Mouse (Mus musculus) hindbrain, embryonic 12.5 days (tissue): Measurements from ENCODE around the gene Hist1h2bf. TPM values are rescaled to one million over a fixed set of nuclear protein-coding genes. Genes with fewer than 3 reads are reported as not detected.
A peak's percentile ranks its signal among the peaks of the same experiment; 100 is the strongest.
"Not testable (repeated sequence)": the region's sequence is repeated elsewhere in the genome, so short reads cannot be mapped to it uniquely, and the experiment has no call there.

Source experiments
- ATAC-seq: fragments of 200-750 bp; cut with Nextera tagmentation; 2 replicates; pipeline ENCODE4 v1.8.0; 2017; ENCODE audit warnings: moderate TSS enrichment; ENCODE audit not compliant: low FRiP score
- H3K27ac ChIP-seq: fragments of 300-500 bp; sonication (generic); 2 replicates; pipeline ENCODE4 v1.5.1; 2016; ENCODE audit warnings: mild to moderate bottlenecking
- H3K27me3 ChIP-seq: fragments of 300-500 bp; sonication (generic); 2 replicates; pipeline ENCODE4 v1.6.1; 2016; ENCODE audit warnings: mild to moderate bottlenecking
- H3K36me3 ChIP-seq: fragments of 300-500 bp; sonication (generic); 2 replicates; pipeline ENCODE4 v1.6.1; 2016; ENCODE audit warnings: mild to moderate bottlenecking
- H3K4me1 ChIP-seq: fragments of 300-500 bp; sonication (generic); 2 replicates; pipeline ENCODE4 v1.6.1; 2016
- H3K4me2 ChIP-seq: fragments of 300-500 bp; sonication (generic); replicated peaks from 2 replicates; pipeline ENCODE4 v1.6.1; 2016; ENCODE audit warnings: mild to moderate bottlenecking
- H3K4me3 ChIP-seq: fragments of 300-500 bp; sonication (generic); 2 replicates; pipeline ENCODE4 v1.5.1; 2016; ENCODE audit warnings: mild to moderate bottlenecking
- H3K9ac ChIP-seq: fragments of 300-500 bp; sonication (generic); 2 replicates; pipeline ENCODE4 v1.6.1; 2016; ENCODE audit warnings: mild to moderate bottlenecking, moderate library complexity
- H3K9me3 ChIP-seq: fragments of 300-500 bp; sonication (generic); replicated peaks from 2 replicates; pipeline ENCODE4 v1.6.1; 2016; ENCODE audit warnings: mild to moderate bottlenecking
- WGBS: fragments of 180-500 bp; shearing (Covaris S2); methylation state at CpG from one replicate; pipeline ENCODE4 v1.1.7; 2016; 5-methylcytosine and 5-hydroxymethylcytosine counted together
- polyA plus RNA-seq: library from polyadenylated mRNA; unstranded; fragments of >200 nt; fragmentation: Nextera tagmentation; extraction: Ambion mirVana; gene quantifications from 2 replicates; pipeline ENCODE4 v1.2.1, GENCODE M21; 2016

The Hist1h2bf gene
- 4.4 and 7.2 TPM in 2 replicates for polyA plus RNA-seq

- peak within 1 kb of the TSS; percentile 81 for H3K4me2 ChIP-seq
- WGBS, result 1% methylated on average over 34 of the region's 42 CpGs
- H3K9ac ChIP-seq, result peak within 1 kb of the TSS; percentile 51
- H3K4me1 ChIP-seq, result peaks cover 34% of the 10 kb centered on the region
- H3K27ac ChIP-seq, result peak within 1 kb of the TSS; percentile 87
- ATAC-seq, result peak; percentile 93
- H3K4me3 ChIP-seq, result peak within 1 kb of the TSS; percentile 45
- H3K36me3 ChIP-seq, H3K9me3 ChIP-seq, H3K27me3 ChIP-seq: not testable (repeated sequence)
These were observed at the start of gene Hist1h2bf, which contains the start of gene Hist1h2ad for GRCm38 (mm10) chr13:23573898-23574524. Gene Hist1h2bf, minus strand, starts transcription at chr13:23574196. Gene Hist1h2ad, plus strand, starts transcription at chr13:23574381.

- 28% methylated on average over 7 of the region's 7 CpGs for WGBS
These were observed 49.0 kb upstream of the Hist1h2bf start for GRCm38 (mm10) chr13:23622861-23623450.

GRCm38 (mm10) chr13:23622175-23622671 lies 48.2 kb upstream of the Hist1h2bf start, which contains the start of gene Hist1h1e:
Gene Hist1h1e, minus strand, starts transcription at chr13:23622558.
- Histone ChIP-seq H3K4me2 (peak within 1 kb of the TSS; percentile 94), H3K27ac (peak within 1 kb of the TSS; percentile 97), H3K4me3 (peak within 1 kb of the TSS; percentile 61), H3K9ac (peak within 1 kb of the TSS; percentile 86)
- peak; percentile 97 for ATAC-seq
- H3K36me3 ChIP-seq, H3K27me3 ChIP-seq, H3K4me1 ChIP-seq, H3K9me3 ChIP-seq: not testable (repeated sequence)
- WGBS, result under 1% methylated on average over 51 of the region's 53 CpGs

More at GRCm38 (mm10) chr13:23622861-23623450, 49.0 kb upstream of the Hist1h2bf start:
- Histone ChIP-seq H3K27ac (peak overlapping the region; percentile 97), H3K36me3 (no peaks in the 10 kb centered on the region), H3K4me2 (peak overlapping the region; percentile 94), H3K27me3 (no peaks in the 10 kb centered on the region), H3K4me1 (peaks cover 6% of the 10 kb centered on the region), H3K9me3 (no peaks in the 10 kb centered on the region), H3K9ac (peak overlapping the region; percentile 86), H3K4me3 (peak overlapping the region; percentile 61)
- no peak; the same call in 1 of the 2 replicates for ATAC-seq

DNA sequence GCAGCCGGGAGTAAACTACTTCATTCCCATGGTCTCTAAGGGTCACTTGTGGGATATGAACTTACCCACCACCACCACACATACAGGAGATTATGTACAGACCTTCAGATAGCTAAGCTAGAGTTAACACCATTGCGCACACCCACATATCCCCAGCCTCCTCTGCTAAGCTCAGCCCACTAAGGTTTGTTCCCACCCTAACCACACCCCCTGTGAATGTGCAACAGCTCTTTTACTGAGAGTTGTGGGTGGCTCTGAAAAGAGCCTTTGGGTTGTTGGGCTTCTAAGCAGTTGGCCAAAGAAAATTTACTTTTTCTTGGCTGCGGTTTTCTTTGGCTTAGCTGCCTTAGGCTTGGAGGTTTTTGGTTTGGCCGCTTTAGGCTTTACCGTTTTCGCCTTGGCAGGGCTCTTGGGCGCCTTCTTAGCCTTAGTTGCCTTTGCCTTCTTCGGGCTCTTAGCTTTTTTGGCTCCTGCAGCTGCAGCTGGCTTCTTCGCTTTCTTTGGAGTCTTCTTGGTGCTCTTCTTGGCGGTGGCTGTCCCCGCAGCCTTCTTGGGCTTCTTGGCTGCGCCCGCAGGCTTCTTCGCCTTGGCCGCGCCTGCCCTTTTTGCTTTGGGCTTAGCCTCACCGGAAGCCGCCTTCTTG lies 47.7 kb upstream of the Hist1h2bf start:
- H3K4me3 ChIP-seq, result peak overlapping the region; percentile 61
- WGBS, result under 1% methylated on average over 18 of the region's 18 CpGs
- H3K36me3 ChIP-seq, result no peaks in the 10 kb centered on the region
- no peaks in the 10 kb centered on the region for H3K9me3 ChIP-seq
- no peaks in the 10 kb centered on the region for H3K27me3 ChIP-seq
- H3K4me1 ChIP-seq, result peaks cover 6% of the 10 kb centered on the region
- H3K4me2 ChIP-seq, result peak overlapping the region; percentile 94
- peak; percentile 76 for ATAC-seq
- H3K9ac ChIP-seq, result peak overlapping the region; percentile 86
- peak overlapping the region; percentile 97 for H3K27ac ChIP-seq

GRCm38 (mm10) chr13:23620733-23621531 lies 46.9 kb upstream of the Hist1h2bf start, which contains the start of gene Hist1h2be:
Gene Hist1h2be, minus strand, starts transcription at chr13:23621124.
- Histone ChIP-seq H3K27me3 (no peaks in the 10 kb centered on the region), H3K4me2 (peak within 1 kb of the TSS; percentile 94), H3K4me3 (peak within 1 kb of the TSS; percentile 61), H3K4me1 (peaks cover 6% of the 10 kb centered on the region), H3K9ac (peak within 1 kb of the TSS; percentile 86), H3K36me3 (no peaks in the 10 kb centered on the region), H3K27ac (peak within 1 kb of the TSS; percentile 97), H3K9me3 (no peaks in the 10 kb centered on the region)
- ATAC-seq, result peak; percentile 87
- under 1% methylated on average over 27 of the region's 27 CpGs for WGBS

- 56% methylated on average over 12 of the region's 12 CpGs for WGBS
- peak overlapping the region; percentile 61 for H3K4me3 ChIP-seq
These were observed 46.2 kb upstream of the Hist1h2bf start for GRCm38 (mm10) chr13:23620056-23620732.

DNA sequence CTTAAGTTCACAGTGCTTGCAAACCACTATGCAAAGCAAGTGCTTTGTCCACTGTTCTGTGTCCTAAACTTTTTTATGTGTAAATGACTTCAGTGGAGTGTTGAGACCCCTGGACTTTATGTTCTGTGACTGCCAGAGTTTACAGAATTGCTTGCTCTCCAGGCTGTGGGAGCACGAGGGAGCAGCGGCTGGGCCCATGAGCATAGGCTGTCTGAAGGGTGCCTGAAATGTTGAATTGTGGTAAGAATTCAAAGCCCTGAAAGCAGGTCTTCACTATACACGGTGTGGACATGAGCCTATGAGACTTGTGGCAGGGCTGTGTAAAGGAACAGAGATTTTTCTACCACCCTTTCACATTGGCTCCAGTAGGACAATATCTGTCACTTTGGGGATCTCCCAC lies 37.6 kb upstream of the Hist1h2bf start:
- no peaks in the 10 kb centered on the region for H3K27me3 ChIP-seq
- no peaks in the 10 kb centered on the region for H3K36me3 ChIP-seq
- H3K4me1 ChIP-seq, result no peaks in the 10 kb centered on the region
- no peak for ATAC-seq
- no peak overlapping the region for H3K4me2 ChIP-seq
- WGBS, result 92% methylated on average over 3 of the region's 3 CpGs
- H3K9ac ChIP-seq, result no peak overlapping the region
- H3K4me3 ChIP-seq, result no peak overlapping the region
- no peak overlapping the region for H3K27ac ChIP-seq
- H3K9me3 ChIP-seq, result no peaks in the 10 kb centered on the region

More at GRCm38 (mm10) chr13:23620056-23620732, 46.2 kb upstream of the Hist1h2bf start:
- Histone ChIP-seq H3K9ac (peak overlapping the region; percentile 86), H3K4me1 (peaks cover 6% of the 10 kb centered on the region), H3K27ac (peak overlapping the region; percentile 97), H3K36me3 (no peaks in the 10 kb centered on the region), H3K9me3 (no peaks in the 10 kb centered on the region), H3K4me2 (peak overlapping the region; percentile 94), H3K27me3 (no peaks in the 10 kb centered on the region)
- ATAC-seq, result no peak

GRCm38 (mm10) chr13:23610393-23610792 lies 36.4 kb upstream of the Hist1h2bf start:
- 77% methylated on average over 2 of the region's 2 CpGs for WGBS
- no peak overlapping the region for H3K4me2 ChIP-seq
- no peak for ATAC-seq
- H3K36me3 ChIP-seq, result no peaks in the 10 kb centered on the region
- no peaks in the 10 kb centered on the region for H3K4me1 ChIP-seq
- no peak overlapping the region for H3K4me3 ChIP-seq
- H3K9me3 ChIP-seq, result no peaks in the 10 kb centered on the region
- H3K9ac ChIP-seq, result no peak overlapping the region
- H3K27me3 ChIP-seq, result no peaks in the 10 kb centered on the region
- H3K27ac ChIP-seq, result no peak overlapping the region

- Histone ChIP-seq H3K9ac (no peak overlapping the region), H3K27me3 (no peaks in the 10 kb centered on the region), H3K4me1 (no peaks in the 10 kb centered on the region), H3K4me2 (no peak overlapping the region), H3K4me3 (no peak overlapping the region), H3K36me3 (no peaks in the 10 kb centered on the region), H3K27ac (no peak overlapping the region), H3K9me3 (no peaks in the 10 kb centered on the region)
- ATAC-seq, result no peak
These were observed 35.8 kb upstream of the Hist1h2bf start for GRCm38 (mm10) chr13:23609844-23610243.

DNA sequence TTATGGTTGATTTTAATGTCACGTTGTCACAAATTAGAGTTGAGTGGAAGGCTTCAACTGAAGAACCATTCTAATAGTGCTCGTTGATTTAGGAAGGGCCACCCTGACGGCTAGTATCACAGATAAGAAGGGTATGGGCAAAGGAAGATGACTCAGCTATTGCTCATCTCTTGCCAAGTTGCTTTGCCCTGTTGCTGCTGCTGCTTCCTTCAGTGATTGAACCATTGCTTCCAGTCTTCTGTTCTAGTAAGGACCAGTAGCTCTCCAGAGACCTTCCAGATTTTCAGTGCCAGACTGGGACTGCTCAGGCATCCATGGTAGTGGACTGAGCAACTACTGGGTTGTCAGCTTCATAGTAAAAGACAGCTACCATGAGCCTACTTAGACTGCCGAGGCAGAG lies 35.2 kb upstream of the Hist1h2bf start:
- Histone ChIP-seq H3K4me2 (no peak overlapping the region), H3K27me3 (no peaks in the 10 kb centered on the region), H3K36me3 (no peaks in the 10 kb centered on the region), H3K9ac (no peak overlapping the region), H3K9me3 (no peaks in the 10 kb centered on the region), H3K4me1 (no peaks in the 10 kb centered on the region), H3K27ac (no peak overlapping the region), H3K4me3 (no peak overlapping the region)
- 86% methylated on average over 4 of the region's 4 CpGs for WGBS
- ATAC-seq, result no peak

GRCm38 (mm10) chr13:23605052-23605451 lies 31.1 kb upstream of the Hist1h2bf start:
- Histone ChIP-seq H3K27me3 (no peaks in the 10 kb centered on the region), H3K4me3 (no peak overlapping the region), H3K36me3 (no peaks in the 10 kb centered on the region), H3K4me1 (no peaks in the 10 kb centered on the region), H3K9me3 (no peaks in the 10 kb centered on the region), H3K9ac (no peak overlapping the region), H3K4me2 (no peak overlapping the region), H3K27ac (no peak overlapping the region)
- WGBS, result 87% methylated on average over 3 of the region's 3 CpGs
- ATAC-seq, result no peak
